Mouse (Mus musculus): ENCODE measurements around the gene Kcnn1.
A peak's percentile ranks its signal among the peaks of the same experiment; 100 is the strongest.

Kcnn1 gene

GRCm38 (mm10) chr8:70868559-70869198 is 5.6 kb upstream of the Kcnn1 start:
- DNase-seq (ENCODE audit: low spot score in 2 of 2) = peak in 1 of 2 experiments; percentile 70

GRCm38 (mm10) chr8:70866566-70866965 is 3.5 kb upstream of the Kcnn1 start:
- DNase-seq (ENCODE audit: low spot score in 2 of 2) = no peak

GRCm38 (mm10) chr8:70866001-70866520 is 3.0 kb upstream of the Kcnn1 start:
- no peak for DNase-seq (ENCODE audit: low spot score in 2 of 2)

GRCm38 (mm10) chr8:70865350-70866000 is 2.4 kb upstream of the Kcnn1 start:
- peak; percentile 100 for DNase-seq (ENCODE audit: low spot score in 2 of 2)

GRCm38 (mm10) chr8:70864712-70865221 is 1.7 kb upstream of the Kcnn1 start:
- DNase-seq (ENCODE audit: low spot score in 2 of 2) = peak in 1 of 2 experiments; percentile 74

GRCm38 (mm10) chr8:70863956-70864711 is 1.1 kb upstream of the Kcnn1 start:
- peak; percentile 70 to 71 for DNase-seq (ENCODE audit: low spot score in 2 of 2)

- no peak for DNase-seq (ENCODE audit: low spot score in 2 of 2)
Observed at GRCm38 (mm10) chr8:70857516-70857915, 5.5 kb downstream of the Kcnn1 start.

- DNase-seq (ENCODE audit: low spot score in 2 of 2) = peak; percentile 86 to 88
Observed at GRCm38 (mm10) chr8:70856541-70857197, 6.4 kb downstream of the Kcnn1 start.

- no peak for DNase-seq (ENCODE audit: low spot score in 2 of 2)
Observed at GRCm38 (mm10) chr8:70856028-70856427, 7.0 kb downstream of the Kcnn1 start.

GRCm38 (mm10) chr8:70853863-70854262 is 9.2 kb downstream of the Kcnn1 start:
- no peak for DNase-seq (ENCODE audit: low spot score in 2 of 2)

- no peak for DNase-seq (ENCODE audit: low spot score in 2 of 2)
Observed at GRCm38 (mm10) chr8:70852595-70853231, 10.3 kb downstream of the Kcnn1 start.

- no peak for DNase-seq (ENCODE audit: low spot score in 2 of 2)
Observed at GRCm38 (mm10) chr8:70851837-70852236, 11.2 kb downstream of the Kcnn1 start.

- DNase-seq (ENCODE audit: low spot score in 2 of 2) = no peak
Observed at GRCm38 (mm10) chr8:70850947-70851346, 12.1 kb downstream of the Kcnn1 start.

GRCm38 (mm10) chr8:70850132-70850845 is 12.8 kb downstream of the Kcnn1 start:
- DNase-seq (ENCODE audit: low spot score in 2 of 2) = no peak

- DNase-seq (ENCODE audit: low spot score in 2 of 2) = no peak
Observed at GRCm38 (mm10) chr8:70849333-70849990, 13.6 kb downstream of the Kcnn1 start.

- DNase-seq (ENCODE audit: low spot score in 2 of 2) = no peak
Observed at GRCm38 (mm10) chr8:70846371-70847154, 16.5 kb downstream of the Kcnn1 start.

- DNase-seq (ENCODE audit: low spot score in 2 of 2) = no peak
Observed at GRCm38 (mm10) chr8:70845108-70845507, 17.9 kb downstream of the Kcnn1 start.

GRCm38 (mm10) chr8:70844523-70844922 is 18.5 kb downstream of the Kcnn1 start:
- DNase-seq (ENCODE audit: low spot score in 2 of 2) = peak; percentile 89 to 92

GRCm38 (mm10) chr8:70843941-70844340 is 19.1 kb downstream of the Kcnn1 start:
- DNase-seq (ENCODE audit: low spot score in 2 of 2) = no peak

All from right cerebral cortex, postnatal 10 days (tissue).